Mouse (Mus musculus) lung, embryonic 16.5 days (tissue): ENCODE results near the gene Lbp. TPM values are rescaled to one million over a fixed set of nuclear protein-coding genes. Genes with fewer than 3 reads are reported as not detected.

ENCODE experiments used
- ATAC-seq: fragments of 200-750 bp; cut with Nextera tagmentation; 2 replicates; pipeline ENCODE4 v1.8.0; 2017; ENCODE audit warnings: low read depth, mild to moderate bottlenecking, moderate library complexity
- H3K27ac ChIP-seq: fragments of 300-500 bp; sonication (generic); 2 replicates; pipeline ENCODE4 v1.5.1; 2014; ENCODE audit warnings: mild to moderate bottlenecking, control low read depth, low read length
- H3K27me3 ChIP-seq: fragments of 300-500 bp; sonication (generic); 2 replicates; pipeline ENCODE4 v1.6.1; 2014; ENCODE audit warnings: low read depth, low read length, mixed read lengths; ENCODE audit not compliant: control insufficient read depth, insufficient read depth
- H3K36me3 ChIP-seq: fragments of 300-500 bp; sonication (generic); 2 replicates; pipeline ENCODE4 v1.6.1; 2014; ENCODE audit warnings: low read length; ENCODE audit not compliant: control insufficient read depth, insufficient read depth
- H3K4me1 ChIP-seq: fragments of 300-500 bp; sonication (generic); replicated peaks from 2 replicates; pipeline ENCODE4 v1.6.1; 2014; ENCODE audit warnings: low read length, mixed read lengths; ENCODE audit not compliant: control insufficient read depth, insufficient read depth
- H3K4me2 ChIP-seq: fragments of 300-500 bp; sonication (generic); 2 replicates; pipeline ENCODE4 v1.6.1; 2014; ENCODE audit warnings: low read depth, low read length, control low read depth
- H3K4me3 ChIP-seq: fragments of 300-500 bp; sonication (generic); 2 replicates; pipeline ENCODE4 v1.5.1; 2014; ENCODE audit warnings: mild to moderate bottlenecking, low read length, control low read depth
- H3K9ac ChIP-seq: fragments of 300-500 bp; sonication (generic); 2 replicates; pipeline ENCODE4 v1.6.1; 2014; ENCODE audit warnings: low read length, control low read depth
- H3K9me3 ChIP-seq: fragments of 300-500 bp; sonication (generic); 2 replicates; pipeline ENCODE4 v1.6.1; 2016; ENCODE audit warnings: low read length; ENCODE audit not compliant: control insufficient read depth
- WGBS: fragments of 180-500 bp; shearing (Covaris S2); extraction: QIAGEN DNeasy Blood & Tissue Kit; methylation state at CpG from one replicate; pipeline ENCODE4 v1.1.7; 2014; 5-methylcytosine and 5-hydroxymethylcytosine counted together
- polyA plus RNA-seq: library from polyadenylated mRNA; unstranded; fragments of >200 nt; fragmentation: Nextera tagmentation; extraction: Ambion mirVana; gene quantifications from 2 replicates; pipeline ENCODE4 v1.2.1, GENCODE M21; 2015

The Lbp gene
- 15.0 and 19.1 TPM in 2 replicates for polyA plus RNA-seq

DNA sequence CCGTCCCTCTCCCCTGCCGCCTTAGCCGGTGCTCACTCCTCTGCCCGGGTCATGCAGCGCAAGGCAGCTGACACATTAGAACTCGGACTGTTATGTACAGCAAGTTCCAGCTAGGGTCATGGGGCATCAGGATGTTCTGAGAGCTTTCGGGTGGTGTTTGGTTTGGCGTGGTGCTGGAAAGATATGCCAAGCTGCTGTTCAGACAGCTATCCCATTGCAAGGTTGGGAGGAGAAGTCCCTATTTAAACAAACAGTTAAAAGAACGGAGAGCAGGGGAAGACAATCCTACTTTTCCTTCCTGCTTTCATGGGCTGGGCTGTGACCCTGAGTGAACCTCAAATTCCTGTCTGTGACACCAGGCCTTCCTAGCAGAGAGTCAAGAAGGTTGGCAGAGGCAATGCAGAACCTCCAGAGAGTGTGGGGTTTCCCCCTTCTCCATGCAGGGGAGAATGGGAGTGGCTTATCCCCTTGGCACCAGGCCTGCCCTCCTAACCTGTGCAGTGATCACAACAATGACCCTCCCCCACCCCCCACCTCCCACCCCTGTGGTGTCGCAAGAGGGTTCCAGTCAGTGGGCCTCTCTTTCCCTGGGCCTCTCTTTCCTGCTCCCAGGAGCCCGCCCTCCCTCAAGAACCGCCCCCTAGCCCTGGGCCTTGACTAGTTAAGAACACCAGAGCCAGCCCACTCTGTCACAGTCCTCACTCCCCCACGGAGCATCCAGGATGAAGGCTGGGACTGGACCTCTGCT is at the start of gene Lbp:
TSS of gene Lbp (plus strand) at position 546 of the 748 bp plus-strand sequence.
- peak within 1 kb of the TSS; percentile 39 for H3K4me2 ChIP-seq
- no peaks in the 10 kb centered on the region for H3K27me3 ChIP-seq
- peak within 1 kb of the TSS; percentile 85 for H3K27ac ChIP-seq
- H3K4me3 ChIP-seq, result peak within 1 kb of the TSS; percentile 31
- H3K36me3 ChIP-seq, result no peaks in the 10 kb centered on the region
- H3K4me1 ChIP-seq, result peaks cover 15% of the 10 kb centered on the region
- peak; percentile 89 for ATAC-seq
- WGBS, result 19% methylated on average over 13 of the region's 13 CpGs
- 0 out of 2 replicates have a peak, but pooled peaks cover 2% of the 10 kb centered on the region for H3K9me3 ChIP-seq
- H3K9ac ChIP-seq, result peak within 1 kb of the TSS; percentile 57

DNA sequence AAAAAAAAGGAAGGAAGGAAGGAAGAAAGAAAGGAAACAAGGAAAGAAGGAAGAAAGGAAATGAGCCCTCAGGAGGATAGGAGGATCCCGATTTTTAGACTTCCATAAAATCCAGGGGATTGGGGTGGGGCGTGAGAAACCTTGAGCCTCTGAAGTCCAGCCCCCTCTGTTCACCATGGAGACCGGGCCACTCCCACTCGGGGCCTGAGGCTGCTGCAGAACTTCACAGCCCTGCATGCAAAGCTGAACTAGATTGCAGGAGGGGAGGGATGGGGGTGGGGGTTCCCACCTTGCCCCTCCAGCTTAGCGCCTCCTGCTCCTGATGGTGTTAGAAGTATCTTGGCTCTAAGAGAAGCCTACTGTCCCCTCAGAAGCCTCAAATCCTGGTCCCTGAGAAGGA is 49.4 kb upstream of the Lbp start:
- Histone ChIP-seq H3K9me3 (no peaks in the 10 kb centered on the region), H3K9ac (peak overlapping the region; percentile 22; the same call in 1 of the 2 replicates), H3K27me3 (no peaks in the 10 kb centered on the region), H3K4me1 (peaks cover 17% of the 10 kb centered on the region), H3K27ac (no peak overlapping the region), H3K36me3 (no peaks in the 10 kb centered on the region), H3K4me2 (no peak overlapping the region), H3K4me3 (no peak overlapping the region)
- 10% methylated on average over 5 of the region's 5 CpGs for WGBS
- peak; percentile 74 for ATAC-seq

DNA sequence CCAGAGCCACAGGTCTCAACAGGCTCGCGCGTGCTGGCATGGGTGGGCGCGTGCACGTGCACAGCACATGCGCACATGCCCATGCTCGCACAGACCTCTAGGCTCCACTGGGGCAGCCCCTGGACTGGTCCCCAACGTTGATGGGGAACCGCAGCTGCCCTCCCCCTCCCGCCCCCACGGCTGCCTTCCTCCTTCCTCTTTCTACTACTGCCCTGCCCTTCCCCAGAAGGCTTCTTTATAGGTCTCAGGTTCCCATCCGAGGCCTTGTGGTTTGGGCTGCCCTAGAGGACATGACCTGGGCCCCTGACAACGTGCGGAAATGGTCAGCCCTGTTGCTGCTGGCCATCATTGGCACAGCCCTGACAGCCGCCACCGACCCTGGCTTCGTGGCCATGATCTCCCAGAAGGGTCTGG is 48.3 kb upstream of the Lbp start, which contains the start of gene Bpi:
TSS of gene Bpi (plus strand) at position 90 of the 414 bp plus-strand sequence.
- Histone ChIP-seq H3K36me3 (no peaks in the 10 kb centered on the region), H3K4me1 (peaks cover 12% of the 10 kb centered on the region), H3K4me2 (peak within 1 kb of the TSS; percentile 29; the same call in 1 of the 2 replicates), H3K9me3 (no peaks in the 10 kb centered on the region), H3K4me3 (no peak within 1 kb of the TSS), H3K27ac (no peak within 1 kb of the TSS), H3K27me3 (no peaks in the 10 kb centered on the region), H3K9ac (peak within 1 kb of the TSS; percentile 22; the same call in 1 of the 2 replicates)
- no peak for ATAC-seq
- WGBS, result 58% methylated on average over 18 of the region's 18 CpGs

DNA sequence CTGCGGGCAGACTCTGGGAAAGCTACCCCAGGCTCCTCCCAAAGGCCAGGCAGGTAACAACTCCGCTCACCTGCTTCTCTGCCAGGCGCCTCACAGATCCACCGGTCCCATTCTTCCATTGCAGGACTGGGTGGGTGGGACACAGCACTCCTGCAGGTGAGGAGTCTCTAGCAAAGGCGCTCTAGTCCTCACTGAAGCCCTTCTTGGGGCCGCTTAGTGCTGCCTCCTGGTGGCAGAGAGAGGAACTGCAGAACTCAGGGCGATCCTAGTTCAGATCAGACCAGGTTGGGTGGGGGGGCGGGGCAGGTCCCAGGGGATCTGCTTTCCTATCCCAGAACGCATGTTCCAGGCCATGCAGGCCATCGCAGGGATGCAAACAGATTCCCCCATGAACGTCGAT is 47.5 kb upstream of the Lbp start:
- no peak overlapping the region for H3K9ac ChIP-seq
- peaks cover 12% of the 10 kb centered on the region for H3K4me1 ChIP-seq
- peak; percentile 46; the same call in 1 of the 2 replicates for ATAC-seq
- no peak overlapping the region for H3K4me3 ChIP-seq
- H3K27me3 ChIP-seq, result no peaks in the 10 kb centered on the region
- WGBS, result 12% methylated on average over 12 of the region's 12 CpGs
- H3K36me3 ChIP-seq, result no peaks in the 10 kb centered on the region
- H3K9me3 ChIP-seq, result no peaks in the 10 kb centered on the region
- no peak overlapping the region for H3K27ac ChIP-seq
- peak overlapping the region; percentile 29; the same call in 1 of the 2 replicates for H3K4me2 ChIP-seq

DNA sequence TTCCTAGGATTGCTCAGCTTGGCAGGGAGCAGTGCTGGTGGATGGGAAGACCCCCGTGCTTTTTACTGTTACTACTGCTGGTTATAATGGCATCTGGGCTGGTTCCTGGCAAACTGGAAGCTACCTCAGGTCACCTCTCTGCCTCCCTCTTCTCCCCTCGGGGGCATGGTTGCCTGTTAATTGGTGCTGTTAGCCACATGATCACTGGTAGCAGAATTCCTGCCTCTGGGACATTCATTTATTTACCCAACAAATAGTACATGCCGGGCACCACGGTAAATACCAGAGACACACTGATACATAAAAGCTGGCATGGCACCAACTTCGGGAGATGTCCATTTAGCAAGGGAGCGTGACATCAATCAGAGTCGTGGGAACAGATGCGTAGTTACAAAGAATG is 46.8 kb upstream of the Lbp start:
- ATAC-seq, result no peak
- no peaks in the 10 kb centered on the region for H3K27me3 ChIP-seq
- 67% methylated on average over 8 of the region's 8 CpGs for WGBS
- peaks cover 12% of the 10 kb centered on the region for H3K4me1 ChIP-seq
- no peak overlapping the region for H3K4me3 ChIP-seq
- no peak overlapping the region for H3K4me2 ChIP-seq
- H3K27ac ChIP-seq, result no peak overlapping the region
- H3K36me3 ChIP-seq, result no peaks in the 10 kb centered on the region
- H3K9me3 ChIP-seq, result no peaks in the 10 kb centered on the region
- no peak overlapping the region for H3K9ac ChIP-seq

DNA sequence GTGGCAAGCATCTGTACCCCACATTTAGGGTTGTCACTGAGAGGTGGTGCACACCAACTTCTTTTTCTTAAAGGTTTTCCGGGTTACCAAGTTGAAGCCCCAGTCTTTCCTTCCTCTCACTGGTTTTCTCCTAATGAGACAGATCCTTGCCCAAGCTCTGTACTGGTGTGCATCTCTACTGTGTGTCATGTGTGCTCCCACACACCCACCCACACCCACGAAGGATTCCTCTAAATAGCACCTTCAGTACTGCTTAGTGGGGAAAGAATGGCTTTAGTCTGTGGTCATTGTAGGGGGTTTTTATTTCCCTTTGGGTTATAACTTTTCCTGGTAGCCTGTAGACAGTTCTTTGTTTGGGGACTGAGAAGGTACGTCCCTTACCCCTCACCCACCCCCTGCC is 41.4 kb upstream of the Lbp start:
- no peak for ATAC-seq

DNA sequence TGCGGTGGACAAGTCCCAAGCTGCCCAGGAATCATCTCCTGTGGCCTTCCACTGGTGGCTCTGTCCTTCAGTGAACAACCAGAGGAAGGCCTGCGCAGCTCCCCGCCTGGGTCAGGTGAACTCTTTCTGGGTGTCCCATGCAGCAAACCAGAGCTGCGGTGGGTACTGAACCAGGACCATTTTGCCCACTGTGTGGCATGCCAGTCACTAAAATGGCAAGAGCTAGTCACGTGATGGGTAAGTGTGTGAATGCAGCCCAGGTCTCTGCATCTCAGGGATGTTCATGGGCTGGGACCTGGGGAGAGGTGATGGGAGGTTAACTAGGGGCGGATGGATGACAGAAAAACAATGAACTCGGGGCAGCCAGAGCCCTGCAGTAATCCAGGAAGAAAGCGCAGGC is 36.3 kb upstream of the Lbp start:
- 82% methylated on average over 8 of the region's 8 CpGs for WGBS
- H3K9me3 ChIP-seq, result no peaks in the 10 kb centered on the region
- H3K27me3 ChIP-seq, result no peaks in the 10 kb centered on the region
- no peak overlapping the region for H3K4me2 ChIP-seq
- no peak overlapping the region for H3K4me3 ChIP-seq
- no peak overlapping the region for H3K27ac ChIP-seq
- H3K9ac ChIP-seq, result no peak overlapping the region
- no peak for ATAC-seq
- no peaks in the 10 kb centered on the region for H3K4me1 ChIP-seq
- H3K36me3 ChIP-seq, result no peaks in the 10 kb centered on the region

More for the DNA sequence above, 41.4 kb upstream of the Lbp start:
- H3K36me3 ChIP-seq, result no peaks in the 10 kb centered on the region
- no peaks in the 10 kb centered on the region for H3K9me3 ChIP-seq
- no peak overlapping the region for H3K4me2 ChIP-seq
- no peaks in the 10 kb centered on the region for H3K27me3 ChIP-seq
- H3K4me3 ChIP-seq, result no peak overlapping the region
- WGBS, result 81% methylated on average over 3 of the region's 3 CpGs
- H3K27ac ChIP-seq, result no peak overlapping the region
- no peak overlapping the region for H3K9ac ChIP-seq
- H3K4me1 ChIP-seq, result no peaks in the 10 kb centered on the region

DNA sequence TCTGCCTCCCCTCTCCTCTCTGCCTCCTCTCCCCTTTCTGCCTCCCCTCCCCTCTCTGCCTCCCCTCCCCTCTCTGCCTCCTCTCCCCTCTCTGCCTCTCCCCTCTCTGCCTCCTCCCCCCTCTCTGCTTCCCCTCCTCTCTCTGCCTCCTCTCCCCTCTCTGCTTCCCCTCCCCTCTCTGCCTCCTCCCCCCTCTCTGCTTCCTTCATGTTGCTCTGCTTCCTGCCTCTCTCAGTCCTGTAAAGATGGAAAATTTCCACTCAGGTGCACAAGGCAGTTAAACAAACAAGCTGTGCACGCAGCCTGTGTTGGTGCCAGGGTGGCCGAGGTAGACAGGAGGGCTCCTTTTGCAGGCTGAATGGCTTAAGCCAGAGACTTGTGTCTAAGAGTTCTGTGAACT is 32.6 kb upstream of the Lbp start:
- Histone ChIP-seq H3K27me3 (no peaks in the 10 kb centered on the region), H3K36me3 (no peaks in the 10 kb centered on the region), H3K4me1 (no peaks in the 10 kb centered on the region), H3K4me2 (no peak overlapping the region), H3K27ac (peak overlapping the region; percentile 26), H3K9me3 (no peaks in the 10 kb centered on the region), H3K9ac (no peak overlapping the region), H3K4me3 (no peak overlapping the region)
- WGBS, result 8% methylated on average over 2 of the region's 2 CpGs
- peak; percentile 55 for ATAC-seq

DNA sequence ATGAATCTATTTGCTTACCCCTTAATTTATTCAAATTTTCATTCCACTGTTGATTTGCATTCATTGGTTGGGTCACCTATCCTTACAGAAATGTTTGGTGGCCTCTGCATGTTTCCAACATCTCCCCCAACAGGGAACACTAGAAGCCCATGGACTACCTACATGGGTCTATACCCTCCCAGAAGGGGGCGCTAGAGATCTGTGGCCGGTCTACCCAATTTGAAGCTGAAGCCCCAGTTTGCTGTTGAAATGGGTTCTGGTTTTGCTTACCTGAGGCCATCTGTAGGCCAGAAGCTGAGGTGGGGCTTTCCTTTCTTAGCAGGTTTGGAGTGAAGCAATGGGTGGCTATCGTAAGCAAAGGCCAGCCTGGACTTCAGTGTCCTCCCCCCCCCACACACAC is 30.9 kb upstream of the Lbp start:
- no peak overlapping the region for H3K4me2 ChIP-seq
- H3K4me1 ChIP-seq, result no peaks in the 10 kb centered on the region
- H3K27me3 ChIP-seq, result no peaks in the 10 kb centered on the region
- no peak overlapping the region for H3K27ac ChIP-seq
- no peaks in the 10 kb centered on the region for H3K9me3 ChIP-seq
- H3K9ac ChIP-seq, result no peak overlapping the region
- ATAC-seq, result no peak
- no peak overlapping the region for H3K4me3 ChIP-seq
- no peaks in the 10 kb centered on the region for H3K36me3 ChIP-seq
- 90% methylated on average over 3 of the region's 3 CpGs for WGBS
